Mouse (Mus musculus) lung, postnatal 10 days (tissue): ENCODE measurements at regions not wholly inside any gene's neighbourhood (a gene's known extent, or its start where the extent isn't known, plus 50 kb on each side); places are given as distances from the start of the nearest gene placed in this dataset.

Experiments used
- DNase-seq: peaks from one replicate; pipeline ENCODE4 v3.0.0; 2021

DNA sequence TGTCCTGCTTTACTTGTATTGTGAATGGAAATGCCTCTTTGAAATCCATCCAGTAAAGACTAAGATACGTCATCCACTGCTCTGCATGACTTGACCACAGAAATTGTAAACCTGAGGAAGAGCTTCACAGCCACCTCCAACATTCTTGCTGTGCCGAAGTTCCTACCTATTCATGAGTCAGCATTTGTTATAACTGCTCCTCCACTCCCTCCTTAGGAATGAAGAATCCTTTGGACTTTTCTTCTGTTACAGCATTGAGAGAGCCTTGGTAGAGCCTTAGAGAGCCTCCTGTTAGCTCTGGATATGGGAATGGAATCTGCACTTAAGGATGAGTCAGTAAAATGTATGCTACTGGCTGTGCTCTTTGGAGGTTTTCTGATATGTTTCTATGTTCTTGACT, 750.5 kb upstream of the Gcfc2 start:
- no peak for DNase-seq

DNA sequence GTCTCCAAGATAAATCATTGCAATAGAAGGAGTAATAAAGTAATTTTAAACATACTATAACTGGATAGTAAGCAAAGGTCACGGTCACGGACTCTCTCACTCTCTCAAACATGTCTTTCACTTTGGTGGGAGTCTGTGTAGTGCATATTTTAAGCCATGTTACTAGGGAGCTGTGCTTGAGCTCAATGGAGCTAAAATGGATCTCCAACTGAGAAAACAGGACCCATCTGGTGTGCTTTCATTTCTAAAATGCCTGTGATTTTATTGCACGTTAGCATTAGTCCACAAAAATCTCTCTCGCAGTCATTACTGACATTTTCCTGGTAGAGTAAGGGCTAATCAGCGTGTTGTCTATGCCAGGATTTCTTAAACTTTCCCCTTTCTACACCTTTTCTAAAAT, 733.3 kb upstream of the Gcfc2 start:
- DNase-seq = no peak

DNA sequence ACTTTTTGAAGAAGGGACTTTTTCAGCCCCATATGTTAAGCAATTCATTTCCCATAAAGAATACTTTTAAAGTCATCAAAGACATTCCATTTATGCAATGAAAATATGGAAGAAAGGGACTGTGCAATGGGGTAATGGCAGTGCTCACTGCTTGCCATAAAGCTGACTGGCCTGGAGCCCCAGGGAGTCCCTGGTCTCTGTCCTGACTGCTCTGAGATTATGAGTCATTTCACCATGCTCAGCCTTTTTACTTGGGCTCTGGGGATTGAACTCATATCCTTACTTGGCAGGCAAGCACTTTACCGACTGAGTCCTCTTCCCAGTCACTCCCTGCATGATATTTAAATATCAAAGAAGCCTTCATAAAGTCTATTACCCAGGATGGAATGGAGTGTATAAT, 712.9 kb upstream of the Gcfc2 start:
- DNase-seq = no peak

DNA sequence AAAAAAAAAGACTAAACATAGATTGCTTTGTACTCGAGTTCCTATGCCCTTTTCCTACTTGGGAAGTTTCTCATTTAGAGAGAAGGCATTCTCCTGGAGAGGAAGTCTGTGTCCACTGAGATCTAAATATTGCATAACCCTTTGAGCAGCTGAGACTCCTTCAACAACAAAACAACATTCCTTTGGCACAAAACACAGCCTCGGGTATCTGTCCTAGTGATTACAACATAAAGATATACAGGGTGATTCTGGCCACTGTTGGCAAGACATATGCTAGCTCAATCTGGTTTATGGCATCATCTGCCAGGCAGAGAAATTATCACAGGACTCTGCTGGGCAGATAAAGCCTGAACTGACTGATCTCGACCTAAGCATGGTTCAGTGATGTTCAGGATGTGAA, 692.7 kb upstream of the Gcfc2 start:
- DNase-seq = peak; percentile 9

DNA sequence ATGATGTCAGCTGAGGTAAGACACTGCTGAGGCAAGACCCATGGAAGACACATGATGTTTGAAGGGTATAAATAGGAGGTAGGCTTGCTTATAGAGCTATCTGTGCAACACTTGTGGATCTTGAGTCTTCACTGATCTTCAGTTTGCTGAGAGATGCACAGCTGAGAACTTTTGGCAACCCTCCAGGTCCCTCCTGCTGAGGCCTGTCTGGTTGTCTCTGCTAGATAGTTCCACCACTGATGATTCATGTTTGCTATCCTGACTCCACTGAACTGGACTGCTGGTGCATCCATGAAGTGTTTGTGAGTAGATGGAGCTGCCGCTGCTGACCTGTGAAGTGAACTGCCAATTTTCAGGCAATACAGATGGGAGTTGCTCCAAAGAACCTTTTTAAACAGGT, 663.6 kb upstream of the Gcfc2 start:
- DNase-seq = peak; percentile 6
